In the genomic region with DNA sequence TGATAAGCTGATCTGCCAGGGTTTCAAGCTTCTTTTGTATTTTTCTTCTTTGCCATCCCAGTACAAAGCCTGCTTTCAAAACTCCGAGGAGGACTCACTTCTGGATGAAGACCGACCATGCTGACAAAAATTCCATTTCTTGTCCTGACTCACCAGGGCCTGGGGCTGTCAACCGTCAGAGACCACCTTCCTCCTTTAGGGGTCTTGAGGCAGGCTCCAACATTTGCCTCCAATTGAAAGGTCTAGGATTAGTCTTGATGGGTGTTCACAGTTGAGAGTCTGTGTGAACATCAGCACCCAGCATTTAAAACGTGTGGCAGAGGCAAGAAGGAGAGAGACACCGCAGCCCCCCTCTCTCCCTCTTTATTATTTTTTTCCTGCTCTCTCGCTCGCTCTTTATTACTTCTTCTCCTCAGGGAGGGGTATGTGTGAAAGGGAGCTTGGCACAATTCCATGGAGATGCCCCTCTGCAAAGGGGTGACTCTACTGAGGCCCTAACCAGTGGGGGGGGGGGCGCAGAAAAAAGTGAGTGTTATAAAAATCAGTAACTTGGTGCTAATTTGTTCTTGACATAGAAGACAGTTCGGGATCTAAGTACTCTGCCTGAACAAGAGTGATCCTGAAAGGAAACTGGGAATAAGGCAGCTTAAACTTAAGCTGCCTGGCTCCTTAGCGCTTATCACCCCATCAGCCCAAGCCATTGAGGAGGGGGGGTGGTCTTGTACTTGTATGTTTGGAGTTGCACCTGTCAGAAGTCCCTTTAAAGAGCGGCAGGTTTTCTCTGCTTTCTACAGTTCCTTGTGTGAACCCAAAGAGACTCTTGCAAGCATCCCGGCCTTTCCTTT, we compare ENCODE assay signal across 29 mouse cellular contexts. TPM values are rescaled to one million over a fixed set of nuclear protein-coding genes. Genes with fewer than 3 reads are reported as not detected.
DNase-seq lines count a peak whose midpoint lies in the region; ATAC-seq and TF ChIP-seq lines count a peak whose summit lies in the region.
"Had no signal": no experiment of that assay in that cellular context is flagged by ENCODE, and none has a peak within 500 bp of the region (broad histone marks: within the 10 kb centered on the region; RNA-seq: fewer than 3 reads in every experiment).

No protein-coding gene starts in this region.

- TF ChIP-seq POLR2A in ES-Bruce4 (IDR thresholded peaks at IDR 0.05; ENCODE audit: insufficient read depth, low read length): no peak

- H3K4me2 ChIP-seq in intestine, embryonic 14.5 days (ENCODE audit: low read length): no peak overlapping the region
- no peak overlapping the region for H3K4me2 ChIP-seq in intestine, postnatal 0 days (replicated peaks; ENCODE audit: low read depth)
- 0 out of 2 replicates have a peak overlapping the region, but pooled peaks have one; percentile 8 for H3K4me2 ChIP-seq in neural tube, embryonic 11.5 days (ENCODE audit: low read depth)
- H3K4me2 ChIP-seq: liver, embryonic 11.5 days had no signal

- peak; percentile 52 for DNase-seq in intestine, embryonic 14.5 days (ENCODE audit: low spot score)
- peak; percentile 48 for DNase-seq in limb, embryonic 10.5 days (ENCODE audit: low spot score)
- DNase-seq in neural tube, embryonic 11.5 days (ENCODE audit: low spot score): no peak
- DNase-seq in adrenal gland, adult 8-10 months: no peak
- DNase-seq in adrenal gland, adult (ENCODE audit: inconsistent age in 2 of 2, low spot score in 1 of 2): no peak
- DNase-seq in right cerebral cortex, postnatal 14 days: no peak
- DNase-seq: B cell, adult 2 months; cerebellum, adult 2 months; forebrain, postnatal 0 days; kidney, adult 18-20 months; kidney, postnatal 10 days; layer of hippocampus, postnatal 36 days; lung, adult 18-20 months; lung, postnatal 36 days; spleen, adult 18-20 months; thymus, postnatal 36 days had no signal

- WGBS in intestine, embryonic 14.5 days: 7% methylated on average over 12 of the region's 12 CpGs
- 6% methylated on average over 12 of the region's 12 CpGs for WGBS in intestine, postnatal 0 days
- WGBS in limb, embryonic 10.5 days: 4% methylated on average over 12 of the region's 12 CpGs
- 2% methylated on average over 12 of the region's 12 CpGs for WGBS in neural tube, embryonic 11.5 days

- no peak overlapping the region for H3K9ac ChIP-seq in intestine, embryonic 14.5 days (ENCODE audit: low read length)
- no peak overlapping the region for H3K9ac ChIP-seq in intestine, postnatal 0 days (ENCODE audit: low read depth, low read length)
- peak overlapping the region; percentile 64 for H3K9ac ChIP-seq in ES-Bruce4 (ENCODE audit: low read depth, poor library complexity, severe bottlenecking)
- no peak overlapping the region for H3K9ac ChIP-seq in neural tube, embryonic 11.5 days (ENCODE audit: low read length)
- H3K9ac ChIP-seq: forebrain, postnatal 0 days; heart, embryonic 13.5 days had no signal

- no peak for TF ChIP-seq EP300 in ES-Bruce4 (IDR thresholded peaks at IDR 0.05; ENCODE audit: insufficient read depth, low read depth, low read length)

- no peaks in the 10 kb centered on the region for H3K36me3 ChIP-seq in intestine, embryonic 14.5 days (ENCODE audit: control insufficient read depth, insufficient read depth, low read length)
- H3K36me3 ChIP-seq in intestine, postnatal 0 days (ENCODE audit: control insufficient read depth, insufficient read depth): no peaks in the 10 kb centered on the region
- no peaks in the 10 kb centered on the region for H3K36me3 ChIP-seq in ES-Bruce4 (ENCODE audit: control insufficient read depth, insufficient read depth, low read length, poor library complexity, severe bottlenecking)
- H3K36me3 ChIP-seq in limb, embryonic 10.5 days: no peaks in the 10 kb centered on the region
- H3K36me3 ChIP-seq in neural tube, embryonic 11.5 days (ENCODE audit: control insufficient read depth, insufficient read depth, low read length): no peaks in the 10 kb centered on the region
- H3K36me3 ChIP-seq: G1E; heart, embryonic 13.5 days had no signal

- no peak overlapping the region for H3K27ac ChIP-seq in intestine, embryonic 14.5 days (ENCODE audit: low read depth)
- H3K27ac ChIP-seq in intestine, postnatal 0 days (ENCODE audit: low read depth, low read length): no peak overlapping the region
- H3K27ac ChIP-seq in ES-Bruce4 (ENCODE audit: insufficient read depth, low read length): no peak overlapping the region
- H3K27ac ChIP-seq in limb, embryonic 10.5 days: no peak overlapping the region
- H3K27ac ChIP-seq in neural tube, embryonic 11.5 days (ENCODE audit: low read depth, low read length): no peak overlapping the region
- H3K27ac ChIP-seq: heart, embryonic 13.5 days; layer of hippocampus, adult 2 months had no signal

- TF ChIP-seq CTCF in intestine, postnatal 0 days (IDR thresholded peaks at IDR 0.05; ENCODE audit: low read depth): no peak
- no peak for TF ChIP-seq CTCF in ES-Bruce4 (IDR thresholded peaks at IDR 0.05; ENCODE audit: low read depth, low read length)

- H3K4me1 ChIP-seq in intestine, embryonic 14.5 days (replicated peaks; ENCODE audit: control insufficient read depth, insufficient read depth, low read length): no peaks in the 10 kb centered on the region
- no peaks in the 10 kb centered on the region for H3K4me1 ChIP-seq in intestine, postnatal 0 days (replicated peaks; ENCODE audit: control insufficient read depth, insufficient read depth, low read length)
- no peaks in the 10 kb centered on the region for H3K4me1 ChIP-seq in ES-Bruce4 (ENCODE audit: control insufficient read depth, insufficient read depth, low read length)
- peaks cover 17% of the 10 kb centered on the region for H3K4me1 ChIP-seq in limb, embryonic 10.5 days
- no peaks in the 10 kb centered on the region for H3K4me1 ChIP-seq in neural tube, embryonic 11.5 days (ENCODE audit: control insufficient read depth, insufficient read depth, low read length)

- peaks cover 100% of the 10 kb centered on the region for H3K27me3 ChIP-seq in intestine, embryonic 14.5 days (replicated peaks; ENCODE audit: control insufficient read depth, insufficient read depth, low read length)
- peaks cover 95% of the 10 kb centered on the region for H3K27me3 ChIP-seq in intestine, postnatal 0 days (replicated peaks; ENCODE audit: control insufficient read depth, insufficient read depth, low read length)
- H3K27me3 ChIP-seq in ES-Bruce4 (ENCODE audit: control insufficient read depth, insufficient read depth, low read length, poor library complexity, severe bottlenecking): peaks cover 36% of the 10 kb centered on the region
- H3K27me3 ChIP-seq in limb, embryonic 10.5 days (ENCODE audit: low read depth, poor library complexity, severe bottlenecking): peaks cover 100% of the 10 kb centered on the region
- peaks cover 98% of the 10 kb centered on the region for H3K27me3 ChIP-seq in neural tube, embryonic 11.5 days (ENCODE audit: control insufficient read depth, insufficient read depth, low read length)

- H3K9me3 ChIP-seq in intestine, embryonic 14.5 days (ENCODE audit: control insufficient read depth, low read length): no peaks in the 10 kb centered on the region
- H3K9me3 ChIP-seq in intestine, postnatal 0 days (ENCODE audit: control insufficient read depth): no peaks in the 10 kb centered on the region
- H3K9me3 ChIP-seq in ES-Bruce4 (replicated peaks; ENCODE audit: control insufficient read depth, insufficient read depth, low read length, poor library complexity, severe bottlenecking): no peaks in the 10 kb centered on the region
- H3K9me3 ChIP-seq in limb, embryonic 10.5 days (replicated peaks): no peaks in the 10 kb centered on the region
- H3K9me3 ChIP-seq in neural tube, embryonic 11.5 days (ENCODE audit: control insufficient read depth, low read length): no peaks in the 10 kb centered on the region
- H3K9me3 ChIP-seq: heart, embryonic 13.5 days had no signal

- no peak for ATAC-seq in intestine, embryonic 14.5 days (replicated peaks; ENCODE audit: low FRiP score, low TSS enrichment, low read depth)
- no peak for ATAC-seq in intestine, postnatal 0 days
- no peak for ATAC-seq in neural tube, embryonic 11.5 days (ENCODE audit: insufficient read depth, low FRiP score, low TSS enrichment)
- ATAC-seq: hindbrain, embryonic 16.5 days had no signal

- H3K4me3 ChIP-seq in intestine, embryonic 14.5 days (ENCODE audit: low read depth, low read length): no peak overlapping the region
- H3K4me3 ChIP-seq in intestine, postnatal 0 days (ENCODE audit: low read depth, low read length): no peak overlapping the region
- H3K4me3 ChIP-seq in ES-Bruce4 (ENCODE audit: low read depth, low read length): peak overlapping the region; percentile 70
- H3K4me3 ChIP-seq in limb, embryonic 10.5 days: no peak overlapping the region
- H3K4me3 ChIP-seq in neural tube, embryonic 11.5 days (ENCODE audit: low read depth, low read length): no peak overlapping the region
- H3K4me3 ChIP-seq: layer of hippocampus, adult 2 months had no signal

RNA-seq across cellular contexts. Expression of a gene that starts 1.3 kb away (rescaled TPM):
- polyA plus RNA-seq in intestine, embryonic 14.5 days (2014; fragmentation: Nextera tagmentation; extraction: Ambion mirVana): not detected in 2 replicates
- not detected in 2 replicates for polyA plus RNA-seq in intestine, postnatal 0 days (2015; fragmentation: Nextera tagmentation; extraction: Ambion mirVana)
- 3.7 and 3.8 TPM in 2 replicates for polyA plus RNA-seq in ES-Bruce4 (2011; ENCODE audit: insufficient read depth, insufficient read length, low read depth, missing spikeins)
- 0.51 and 1.2 TPM in 2 replicates for polyA plus RNA-seq in limb, embryonic 10.5 days (2016; fragmentation: Nextera tagmentation; extraction: Ambion mirVana)
- polyA plus RNA-seq in neural tube, embryonic 11.5 days (2014; fragmentation: Nextera tagmentation; extraction: Ambion mirVana): 2.4 and 4.5 TPM in 2 replicates
- total RNA-seq in adrenal gland, adult 8-10 months (2022): not detected
- total RNA-seq: adrenal gland, postnatal 4 days; forebrain, postnatal 0 days; G1E; heart, postnatal 25 days; layer of hippocampus, adult 2 months; layer of hippocampus, postnatal 36 days; left cerebral cortex, postnatal 25 days; megakaryocyte-erythroid progenitor cell, adult 5-6 weeks had no signal
- polyA plus RNA-seq: cerebellum, adult 2 months; forebrain, postnatal 0 days; G1E; gonadal fat pad, adult 2 months; hindbrain, embryonic 16.5 days; liver, embryonic 11.5 days had no signal

RNA-seq across cellular contexts. Expression of a gene that starts 17.0 kb away (rescaled TPM):
- polyA plus RNA-seq in intestine, embryonic 14.5 days (2014; fragmentation: Nextera tagmentation; extraction: Ambion mirVana): not detected in 2 replicates
- polyA plus RNA-seq in intestine, postnatal 0 days (2015; fragmentation: Nextera tagmentation; extraction: Ambion mirVana): not detected in 2 replicates
- polyA plus RNA-seq in ES-Bruce4 (2011; ENCODE audit: insufficient read depth, insufficient read length, low read depth, missing spikeins): not detected in 2 replicates
- 0.36 TPM in 1 of 2 replicates, not detected in the other for polyA plus RNA-seq in limb, embryonic 10.5 days (2016; fragmentation: Nextera tagmentation; extraction: Ambion mirVana)
- polyA plus RNA-seq in neural tube, embryonic 11.5 days (2014; fragmentation: Nextera tagmentation; extraction: Ambion mirVana): 3.0 and 4.6 TPM in 2 replicates
- total RNA-seq in adrenal gland, adult 8-10 months (2022): not detected
- total RNA-seq: adrenal gland, postnatal 4 days; forebrain, postnatal 0 days; G1E; heart, postnatal 25 days; layer of hippocampus, adult 2 months; layer of hippocampus, postnatal 36 days; left cerebral cortex, postnatal 25 days; megakaryocyte-erythroid progenitor cell, adult 5-6 weeks had no signal
- polyA plus RNA-seq: cerebellum, adult 2 months; embryonic facial prominence, embryonic 14.5 days; forebrain, postnatal 0 days; G1E; gonadal fat pad, adult 2 months; heart, embryonic 13.5 days; hindbrain, embryonic 16.5 days; liver, embryonic 11.5 days had no signal

RNA-seq across cellular contexts. Expression of a gene that starts 34.7 kb away (rescaled TPM):
- 0.11 TPM in 2 replicates for polyA plus RNA-seq in intestine, embryonic 14.5 days (2014; fragmentation: Nextera tagmentation; extraction: Ambion mirVana)
- polyA plus RNA-seq in intestine, postnatal 0 days (2015; fragmentation: Nextera tagmentation; extraction: Ambion mirVana): not detected in 2 replicates
- polyA plus RNA-seq in ES-Bruce4 (2011; ENCODE audit: insufficient read depth, insufficient read length, low read depth, missing spikeins): not detected in 2 replicates
- polyA plus RNA-seq in limb, embryonic 10.5 days (2016; fragmentation: Nextera tagmentation; extraction: Ambion mirVana): 2.4 and 4.7 TPM in 2 replicates
- polyA plus RNA-seq in neural tube, embryonic 11.5 days (2014; fragmentation: Nextera tagmentation; extraction: Ambion mirVana): 1.9 and 2.0 TPM in 2 replicates
- total RNA-seq in adrenal gland, adult 8-10 months (2022): not detected
- total RNA-seq: forebrain, postnatal 0 days; heart, postnatal 25 days; layer of hippocampus, adult 2 months; layer of hippocampus, postnatal 36 days; left cerebral cortex, postnatal 25 days; megakaryocyte-erythroid progenitor cell, adult 5-6 weeks had no signal
- polyA plus RNA-seq: cerebellum, adult 2 months; embryonic facial prominence, embryonic 14.5 days; forebrain, postnatal 0 days; G1E; heart, embryonic 13.5 days; hindbrain, embryonic 16.5 days; liver, embryonic 11.5 days had no signal

RNA-seq across cellular contexts. Expression of a gene that starts 47.0 kb away (rescaled TPM):
- polyA plus RNA-seq in intestine, embryonic 14.5 days (2014; fragmentation: Nextera tagmentation; extraction: Ambion mirVana): 2.6 and 3.1 TPM in 2 replicates
- 0.25 TPM in 1 of 2 replicates, not detected in the other for polyA plus RNA-seq in intestine, postnatal 0 days (2015; fragmentation: Nextera tagmentation; extraction: Ambion mirVana)
- polyA plus RNA-seq in ES-Bruce4 (2011; ENCODE audit: insufficient read depth, insufficient read length, low read depth, missing spikeins): not detected in 2 replicates
- polyA plus RNA-seq in limb, embryonic 10.5 days (2016; fragmentation: Nextera tagmentation; extraction: Ambion mirVana): 21.4 and 51.4 TPM in 2 replicates
- polyA plus RNA-seq in neural tube, embryonic 11.5 days (2014; fragmentation: Nextera tagmentation; extraction: Ambion mirVana): 58.3 and 60.4 TPM in 2 replicates
- total RNA-seq in adrenal gland, adult 8-10 months (2022): under 1 TPM in 2 of 4 experiments, not detected in 2; 0.12 to 0.17 TPM
- total RNA-seq: forebrain, postnatal 0 days; heart, postnatal 25 days; layer of hippocampus, adult 2 months; layer of hippocampus, postnatal 36 days; left cerebral cortex, postnatal 25 days; megakaryocyte-erythroid progenitor cell, adult 5-6 weeks had no signal
- polyA plus RNA-seq: cerebellum, adult 2 months; embryonic facial prominence, embryonic 14.5 days; forebrain, postnatal 0 days; heart, embryonic 13.5 days; hindbrain, embryonic 16.5 days had no signal

RNA-seq across cellular contexts. Expression of a gene that starts 47.7 kb away (rescaled TPM):
- polyA plus RNA-seq in intestine, embryonic 14.5 days (2014; fragmentation: Nextera tagmentation; extraction: Ambion mirVana): 12.2 and 14.1 TPM in 2 replicates
- 3.4 and 3.9 TPM in 2 replicates for polyA plus RNA-seq in intestine, postnatal 0 days (2015; fragmentation: Nextera tagmentation; extraction: Ambion mirVana)
- not detected in 2 replicates for polyA plus RNA-seq in ES-Bruce4 (2011; ENCODE audit: insufficient read depth, insufficient read length, low read depth, missing spikeins)
- polyA plus RNA-seq in limb, embryonic 10.5 days (2016; fragmentation: Nextera tagmentation; extraction: Ambion mirVana): 10.6 and 12.7 TPM in 2 replicates
- 36.3 and 37.3 TPM in 2 replicates for polyA plus RNA-seq in neural tube, embryonic 11.5 days (2014; fragmentation: Nextera tagmentation; extraction: Ambion mirVana)
- total RNA-seq in adrenal gland, adult 8-10 months (2022): 10 to 100 TPM in 2 of 4 experiments, 1 to 10 TPM in 2; 6.4 to 16.0 (median 11.4) TPM
- total RNA-seq: forebrain, postnatal 0 days; heart, postnatal 25 days; layer of hippocampus, adult 2 months; layer of hippocampus, postnatal 36 days; left cerebral cortex, postnatal 25 days; megakaryocyte-erythroid progenitor cell, adult 5-6 weeks had no signal
- polyA plus RNA-seq: forebrain, postnatal 0 days had no signal

Comparison
In these comparisons a context has a peak if more than half of its experiments do, and no peak if none do; other contexts are left out.
1. DNase-seq: peak in intestine, embryonic 14.5 days (single experiment) and limb, embryonic 10.5 days (single experiment); none in neural tube, embryonic 11.5 days (single experiment), adrenal gland, adult 8-10 months (single experiment), adrenal gland, adult (0 of 2) and right cerebral cortex, postnatal 14 days (single experiment).